Mouse (Mus musculus): ENCODE results near the gene Scaf4. TPM values are rescaled to one million over a fixed set of nuclear protein-coding genes. Genes with fewer than 3 reads are reported as not detected.
"Not testable (repeated sequence)": the region's sequence is repeated elsewhere in the genome, so short reads cannot be mapped to it uniquely, and the experiment has no call there.

Gene Scaf4
- total and polyA plus RNA-seq, 2 experiments from 2014 or later: 9.5 to 15.7 TPM

- H3K4me3 ChIP-seq (ENCODE audit: low read depth, low read length): no peak overlapping the region
- H3K36me3 ChIP-seq (replicated peaks; ENCODE audit: control insufficient read depth, insufficient read depth, low read length): no peaks in the 10 kb centered on the region
- 75% methylated on average over 2 of the region's 2 CpGs for WGBS
- TF ChIP-seq EP300 (IDR thresholded peaks at IDR 0.05; ENCODE audit: low read depth) (no peak), CTCF (IDR thresholded peaks at IDR 0.05; ENCODE audit: low read depth) (no peak)
- DNase-seq (ENCODE audit: low spot score): no peak
- no peak overlapping the region for H3K4me2 ChIP-seq (ENCODE audit: low read depth, low read length)
- no peaks in the 10 kb centered on the region for H3K27me3 ChIP-seq (ENCODE audit: control insufficient read depth, insufficient read depth, low read length)
- ATAC-seq (ENCODE audit: insufficient read depth, low read depth): no peak
- 0 out of 2 replicates have a peak, but pooled peaks cover 5% of the 10 kb centered on the region for H3K4me1 ChIP-seq (ENCODE audit: control insufficient read depth, insufficient read depth)
- H3K9ac ChIP-seq (replicated peaks; ENCODE audit: low read depth, low read length): no peak overlapping the region
- no peak overlapping the region for H3K27ac ChIP-seq (ENCODE audit: low read depth)
- no peaks in the 10 kb centered on the region for H3K9me3 ChIP-seq (replicated peaks; ENCODE audit: control insufficient read depth, low read length)
Measured at GRCm38 (mm10) chr16:90216414-90216813, 67.9 kb downstream of the Scaf4 start.

GRCm38 (mm10) chr16:90215879-90216278 is 68.4 kb downstream of the Scaf4 start:
- 92% methylated on average over 5 of the region's 5 CpGs for WGBS
- H3K4me1 ChIP-seq (ENCODE audit: control insufficient read depth, insufficient read depth); H3K9ac ChIP-seq (replicated peaks; ENCODE audit: low read depth, low read length); H3K36me3 ChIP-seq (replicated peaks; ENCODE audit: control insufficient read depth, insufficient read depth, low read length); H3K4me2 ChIP-seq (ENCODE audit: low read depth, low read length); H3K4me3 ChIP-seq (ENCODE audit: low read depth, low read length); H3K27ac ChIP-seq (ENCODE audit: low read depth); H3K9me3 ChIP-seq (replicated peaks; ENCODE audit: control insufficient read depth, low read length); DNase-seq (ENCODE audit: low spot score); H3K27me3 ChIP-seq (ENCODE audit: control insufficient read depth, insufficient read depth, low read length); ATAC-seq (ENCODE audit: insufficient read depth, low read depth): not testable (repeated sequence)

GRCm38 (mm10) chr16:90214731-90215565 is 69.4 kb downstream of the Scaf4 start:
- H3K4me2 ChIP-seq (ENCODE audit: low read depth, low read length): no peak overlapping the region
- ATAC-seq (ENCODE audit: insufficient read depth, low read depth) (no peak), DNase-seq (ENCODE audit: low spot score) (no peak)
- H3K27me3 ChIP-seq (ENCODE audit: control insufficient read depth, insufficient read depth, low read length): no peaks in the 10 kb centered on the region
- no peak overlapping the region for H3K4me3 ChIP-seq (ENCODE audit: low read depth, low read length)
- H3K4me1 ChIP-seq (ENCODE audit: control insufficient read depth, insufficient read depth): 0 out of 2 replicates have a peak, but pooled peaks cover 3% of the 10 kb centered on the region
- H3K27ac ChIP-seq (ENCODE audit: low read depth): no peak overlapping the region
- TF ChIP-seq CTCF (IDR thresholded peaks at IDR 0.05; ENCODE audit: low read depth) (no peak), EP300 (IDR thresholded peaks at IDR 0.05; ENCODE audit: low read depth) (no peak)
- WGBS: 85% methylated on average over 11 of the region's 11 CpGs
- H3K9ac ChIP-seq (replicated peaks; ENCODE audit: low read depth, low read length): no peak overlapping the region
- H3K36me3 ChIP-seq (replicated peaks; ENCODE audit: control insufficient read depth, insufficient read depth, low read length): no peaks in the 10 kb centered on the region
- no peaks in the 10 kb centered on the region for H3K9me3 ChIP-seq (replicated peaks; ENCODE audit: control insufficient read depth, low read length)

- TF ChIP-seq CTCF (IDR thresholded peaks at IDR 0.05; ENCODE audit: low read depth) (no peak), EP300 (IDR thresholded peaks at IDR 0.05; ENCODE audit: low read depth) (no peak)
- H3K27me3 ChIP-seq (ENCODE audit: control insufficient read depth, insufficient read depth, low read length): no peaks in the 10 kb centered on the region
- no peaks in the 10 kb centered on the region for H3K4me1 ChIP-seq (ENCODE audit: control insufficient read depth, insufficient read depth)
- no peak overlapping the region for H3K4me2 ChIP-seq (ENCODE audit: low read depth, low read length)
- H3K9me3 ChIP-seq (replicated peaks; ENCODE audit: control insufficient read depth, low read length): no peaks in the 10 kb centered on the region
- H3K27ac ChIP-seq (ENCODE audit: low read depth): no peak overlapping the region
- ATAC-seq (ENCODE audit: insufficient read depth, low read depth) (no peak), DNase-seq (ENCODE audit: low spot score) (no peak)
- WGBS: 62% methylated on average over 12 of the region's 12 CpGs
- no peak overlapping the region for H3K4me3 ChIP-seq (ENCODE audit: low read depth, low read length)
- no peak overlapping the region for H3K9ac ChIP-seq (replicated peaks; ENCODE audit: low read depth, low read length)
- H3K36me3 ChIP-seq (replicated peaks; ENCODE audit: control insufficient read depth, insufficient read depth, low read length): no peaks in the 10 kb centered on the region
Measured at GRCm38 (mm10) chr16:90213477-90214339, 70.6 kb downstream of the Scaf4 start.

DNA sequence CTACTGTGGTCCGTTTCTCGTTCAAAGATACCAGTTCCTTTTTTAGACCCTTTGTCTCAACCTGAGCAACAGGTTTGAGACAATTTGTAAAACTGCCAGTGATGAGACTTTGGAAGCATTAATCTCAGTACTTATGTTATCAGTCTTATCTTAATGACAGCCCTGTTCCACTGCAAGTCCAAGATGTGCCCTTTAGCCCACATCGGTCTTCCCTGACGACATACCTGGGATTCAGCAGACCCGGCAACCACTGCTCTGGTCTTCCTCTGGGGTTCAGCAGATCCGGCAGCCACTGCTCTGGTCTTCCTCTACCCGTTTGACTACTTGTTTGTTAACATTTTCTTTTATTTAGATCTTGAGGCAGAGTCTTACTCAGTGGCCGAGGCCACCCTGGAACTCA is 72.5 kb downstream of the Scaf4 start:
- no peak overlapping the region for H3K4me2 ChIP-seq (ENCODE audit: low read depth, low read length)
- H3K27me3 ChIP-seq (ENCODE audit: control insufficient read depth, insufficient read depth, low read length): no peaks in the 10 kb centered on the region
- H3K27ac ChIP-seq (ENCODE audit: low read depth): no peak overlapping the region
- no peaks in the 10 kb centered on the region for H3K4me1 ChIP-seq (ENCODE audit: control insufficient read depth, insufficient read depth)
- no peak for DNase-seq (ENCODE audit: low spot score)
- TF ChIP-seq CTCF (IDR thresholded peaks at IDR 0.05; ENCODE audit: low read depth): no peak
- H3K9ac ChIP-seq (replicated peaks; ENCODE audit: low read depth, low read length): no peak overlapping the region
- no peaks in the 10 kb centered on the region for H3K36me3 ChIP-seq (replicated peaks; ENCODE audit: control insufficient read depth, insufficient read depth, low read length)
- 61% methylated on average over 8 of the region's 8 CpGs for WGBS
- ATAC-seq (ENCODE audit: insufficient read depth, low read depth): no peak
- H3K9me3 ChIP-seq (replicated peaks; ENCODE audit: control insufficient read depth, low read length): no peaks in the 10 kb centered on the region
- H3K4me3 ChIP-seq (ENCODE audit: low read depth, low read length): no peak overlapping the region
